Mouse (Mus musculus) heart, postnatal 0 days (tissue): ENCODE measurements around the gene Tacc3. TPM values are rescaled to one million over a fixed set of nuclear protein-coding genes. Genes with fewer than 3 reads are reported as not detected.

Experiments used
- ATAC-seq: fragments of 200-750 bp; cut with Nextera tagmentation; 2 replicates; pipeline ENCODE4 v1.8.0; 2017; ENCODE audit warnings: low read depth, moderate number of reproducible peaks, moderate library complexity; ENCODE audit not compliant: insufficient read depth
- DNase-seq: peaks from one replicate; pipeline ENCODE4 v3.0.0-alpha.2; 2016; ENCODE audit warnings: low spot score
- H3K27ac ChIP-seq: fragments of 300-500 bp; sonication (generic); 2 replicates; pipeline ENCODE4 v1.5.1; 2014; ENCODE audit warnings: low read depth, mild to moderate bottlenecking
- H3K27me3 ChIP-seq: fragments of 300-500 bp; sonication (generic); 2 replicates; pipeline ENCODE4 v1.6.1; 2014; ENCODE audit warnings: low read length, mixed read lengths; ENCODE audit not compliant: control insufficient read depth, insufficient read depth
- H3K36me3 ChIP-seq: fragments of 300-500 bp; sonication (generic); replicated peaks from 2 replicates; pipeline ENCODE4 v1.6.1; 2014; ENCODE audit warnings: low read length, mixed read lengths; ENCODE audit not compliant: control insufficient read depth, insufficient read depth
- H3K4me1 ChIP-seq: fragments of 300-500 bp; sonication (generic); 2 replicates; pipeline ENCODE4 v1.6.1; 2014; ENCODE audit warnings: antibody characterized with exemption; ENCODE audit not compliant: control insufficient read depth, insufficient read depth
- H3K4me2 ChIP-seq: fragments of 300-500 bp; sonication (generic); 2 replicates; pipeline ENCODE4 v1.6.1; 2014; ENCODE audit warnings: low read depth, mild to moderate bottlenecking, low read length, moderate library complexity
- H3K4me3 ChIP-seq: fragments of 300-500 bp; sonication (generic); 2 replicates; pipeline ENCODE4 v1.5.1; 2014; ENCODE audit warnings: low read depth, low read length
- H3K9ac ChIP-seq: fragments of 300-500 bp; sonication (generic); replicated peaks from 2 replicates; pipeline ENCODE4 v1.6.1; 2014; ENCODE audit warnings: low read depth, low read length, mixed read lengths
- H3K9me3 ChIP-seq: fragments of 300-500 bp; sonication (generic); replicated peaks from 2 replicates; pipeline ENCODE4 v1.6.1; 2016; ENCODE audit warnings: low read length; ENCODE audit not compliant: control insufficient read depth
- CTCF ChIP-seq: IDR thresholded peaks from 2 replicates; pipeline ENCODE4 v1.5.1; 2016; ENCODE audit warnings: antibody characterized with exemption, control low read depth, low read depth
- EP300 ChIP-seq: IDR thresholded peaks from 2 replicates; pipeline ENCODE4 v1.6.1; 2016; ENCODE audit warnings: antibody characterized with exemption, low read depth
- whole genome bisulfite sequencing: fragments of 180-500 bp; shearing (Covaris S2); extraction: QIAGEN DNeasy Blood & Tissue Kit; methylation state at CpG from one replicate; pipeline ENCODE4 v1.1.7; 2014; 5-methylcytosine and 5-hydroxymethylcytosine counted together
- polyA plus RNA-seq: library from polyadenylated mRNA; unstranded; fragments of >200 nt; fragmentation: Nextera tagmentation; extraction: Ambion mirVana; gene quantifications from 2 replicates; pipeline ENCODE4 v1.2.1, GENCODE M21; 2015
- total RNA-seq: library from RNA; depleted of rRNA; stranded (reverse); fragments of >200 nt; gene quantifications from 2 replicates; pipeline ENCODE4 v1.2.3, GENCODE M21; 2014; ENCODE audit warnings: low replicate concordance

Tacc3 gene
- total and polyA plus RNA-seq, 2 experiments from 2014 or later, result 39.4 to 42.1 TPM

GRCm38 (mm10) chr5:33721541-33722265, 63.8 kb downstream of the Tacc3 start, which contains the start of gene Fgfr3:
Gene Fgfr3, plus strand, starts transcription at chr5:33721674.
- H3K4me1 ChIP-seq, result peaks cover 9% of the 10 kb centered on the region; the same call in 1 of the 2 replicates
- ATAC-seq, result peak; percentile 72
- TF ChIP-seq CTCF, result no peak
- TF ChIP-seq EP300, result no peak
- WGBS, result under 1% methylated on average over 69 of the region's 73 CpGs
- DNase-seq, result no peak
- no peaks in the 10 kb centered on the region for H3K36me3 ChIP-seq
- H3K9me3 ChIP-seq, result no peaks in the 10 kb centered on the region
- H3K4me3 ChIP-seq, result peak within 1 kb of the TSS; percentile 80
- peak within 1 kb of the TSS; percentile 62 for H3K9ac ChIP-seq
- peak within 1 kb of the TSS; percentile 7; the same call in 1 of the 2 replicates for H3K27ac ChIP-seq
- H3K27me3 ChIP-seq, result peaks cover 55% of the 10 kb centered on the region
- peak within 1 kb of the TSS; percentile 96 for H3K4me2 ChIP-seq

GRCm38 (mm10) chr5:33722266-33723018, 64.5 kb downstream of the Tacc3 start:
- peaks cover 55% of the 10 kb centered on the region for H3K27me3 ChIP-seq
- H3K9ac ChIP-seq, result peak overlapping the region; percentile 62
- H3K9me3 ChIP-seq, result no peaks in the 10 kb centered on the region
- DNase-seq (no peak), ATAC-seq (peak; percentile 2; the same call in 1 of the 2 replicates)
- WGBS, result under 1% methylated on average over 52 of the region's 53 CpGs
- H3K36me3 ChIP-seq, result no peaks in the 10 kb centered on the region
- H3K27ac ChIP-seq, result no peak overlapping the region
- H3K4me1 ChIP-seq, result peaks cover 9% of the 10 kb centered on the region; the same call in 1 of the 2 replicates
- peak overlapping the region; percentile 96 for H3K4me2 ChIP-seq
- H3K4me3 ChIP-seq, result peak overlapping the region; percentile 80
- TF ChIP-seq EP300, result no peak
- TF ChIP-seq CTCF, result no peak

- H3K4me3 ChIP-seq, result peak overlapping the region; percentile 80
- no peak overlapping the region for H3K27ac ChIP-seq
- H3K4me2 ChIP-seq, result peak overlapping the region; percentile 96
- under 1% methylated on average over 56 of the region's 61 CpGs for WGBS
- peaks cover 9% of the 10 kb centered on the region; the same call in 1 of the 2 replicates for H3K4me1 ChIP-seq
- TF ChIP-seq CTCF (no peak), EP300 (no peak)
- H3K9ac ChIP-seq, result no peak overlapping the region
- no peaks in the 10 kb centered on the region for H3K9me3 ChIP-seq
- ATAC-seq (no peak), DNase-seq (no peak)
- peaks cover 55% of the 10 kb centered on the region for H3K27me3 ChIP-seq
- H3K36me3 ChIP-seq, result no peaks in the 10 kb centered on the region
Measured at GRCm38 (mm10) chr5:33723019-33723640, 65.2 kb downstream of the Tacc3 start.

- peaks cover 55% of the 10 kb centered on the region for H3K27me3 ChIP-seq
Measured at GRCm38 (mm10) chr5:33723641-33724465, 65.9 kb downstream of the Tacc3 start.

More at GRCm38 (mm10) chr5:33723641-33724465, 65.9 kb downstream of the Tacc3 start:
- peak overlapping the region; percentile 80 for H3K4me3 ChIP-seq
- no peak overlapping the region for H3K9ac ChIP-seq
- DNase-seq, result no peak
- H3K36me3 ChIP-seq, result no peaks in the 10 kb centered on the region
- 29% methylated on average over 36 of the region's 36 CpGs for WGBS
- TF ChIP-seq EP300 (no peak), CTCF (no peak)
- ATAC-seq, result no peak
- peak overlapping the region; percentile 96 for H3K4me2 ChIP-seq
- H3K4me1 ChIP-seq, result peaks cover 9% of the 10 kb centered on the region; the same call in 1 of the 2 replicates
- H3K27ac ChIP-seq, result no peak overlapping the region
- H3K9me3 ChIP-seq, result no peaks in the 10 kb centered on the region
